Mouse (Mus musculus) CH12.LX (cell line): ENCODE measurements around the gene Chrm4.

Experiments
- CTCF ChIP-seq, 2 experiments: IDR thresholded peaks in 1 of 2; conservative IDR thresholded peaks in 1 of 2; 2 replicates each; pipeline ENCODE4 v1.5.1; 2011 to 2012; ENCODE audit warnings: low read depth in 2 of 2, low read length in 2 of 2, improper control_type of control experiment in 1 of 2, inconsistent platforms in 1 of 2, mild to moderate bottlenecking in 1 of 2, moderate library complexity in 1 of 2
- ELF1 ChIP-seq: IDR thresholded peaks from 2 replicates; pipeline ENCODE4 v1.6.1; 2014; ENCODE audit warnings: low read depth, mild to moderate bottlenecking, inconsistent platforms, low read length, improper control_type of control experiment
- EP300 ChIP-seq: IDR thresholded peaks from 2 replicates; pipeline ENCODE4 v1.6.1; 2011; ENCODE audit warnings: low read length, improper control_type of control experiment
- HCFC1 ChIP-seq: IDR thresholded peaks from 2 replicates; pipeline ENCODE4 v1.6.1; 2012; ENCODE audit warnings: low read depth, mild to moderate bottlenecking, inconsistent platforms, low read length, improper control_type of control experiment
- MAFK ChIP-seq: IDR thresholded peaks from 2 replicates; pipeline ENCODE4 v1.6.1; 2011; ENCODE audit warnings: low read length, improper control_type of control experiment; ENCODE audit not compliant: insufficient replicate concordance
- MAZ ChIP-seq: IDR thresholded peaks from 2 replicates; pipeline ENCODE4 v1.6.1; 2012; ENCODE audit warnings: low read depth, mild to moderate bottlenecking, inconsistent platforms, low read length, improper control_type of control experiment, moderate library complexity
- MEF2A ChIP-seq: IDR thresholded peaks from 2 replicates; pipeline ENCODE4 v1.6.1; 2014; ENCODE audit warnings: low read depth, mild to moderate bottlenecking, inconsistent platforms, low read length, improper control_type of control experiment, borderline replicate concordance
- POLR2A ChIP-seq: IDR thresholded peaks from 2 replicates; pipeline ENCODE4 v1.6.1; 2011; ENCODE audit warnings: low read depth, mild to moderate bottlenecking, improper control_type of control experiment, low read length
- POLR2AphosphoS2 ChIP-seq: IDR thresholded peaks from 2 replicates; pipeline ENCODE4 v1.6.1; 2011; ENCODE audit warnings: low read depth, low read length, improper control_type of control experiment
- SIN3A ChIP-seq: IDR thresholded peaks from 2 replicates; pipeline ENCODE4 v1.6.1; 2012; ENCODE audit warnings: low read length, improper control_type of control experiment, inconsistent platforms
- USF1 ChIP-seq: IDR thresholded peaks from 2 replicates; pipeline ENCODE4 v1.6.1; 2014; ENCODE audit warnings: low read depth, mild to moderate bottlenecking, inconsistent platforms, low read length, improper control_type of control experiment
- ZKSCAN1 ChIP-seq: IDR thresholded peaks from 2 replicates; pipeline ENCODE4 v1.6.1; 2012; ENCODE audit warnings: low read depth, inconsistent platforms, low read length, improper control_type of control experiment, borderline replicate concordance
- ZMIZ1 ChIP-seq: IDR thresholded peaks from 2 replicates; pipeline ENCODE4 v1.6.1; 2012; ENCODE audit warnings: low read depth, mild to moderate bottlenecking, inconsistent platforms, low read length, improper control_type of control experiment
- ZNF384 ChIP-seq: IDR thresholded peaks from 2 replicates; pipeline ENCODE4 v1.6.1; 2012; ENCODE audit warnings: low read depth, low read length, improper control_type of control experiment, inconsistent platforms

DNA sequence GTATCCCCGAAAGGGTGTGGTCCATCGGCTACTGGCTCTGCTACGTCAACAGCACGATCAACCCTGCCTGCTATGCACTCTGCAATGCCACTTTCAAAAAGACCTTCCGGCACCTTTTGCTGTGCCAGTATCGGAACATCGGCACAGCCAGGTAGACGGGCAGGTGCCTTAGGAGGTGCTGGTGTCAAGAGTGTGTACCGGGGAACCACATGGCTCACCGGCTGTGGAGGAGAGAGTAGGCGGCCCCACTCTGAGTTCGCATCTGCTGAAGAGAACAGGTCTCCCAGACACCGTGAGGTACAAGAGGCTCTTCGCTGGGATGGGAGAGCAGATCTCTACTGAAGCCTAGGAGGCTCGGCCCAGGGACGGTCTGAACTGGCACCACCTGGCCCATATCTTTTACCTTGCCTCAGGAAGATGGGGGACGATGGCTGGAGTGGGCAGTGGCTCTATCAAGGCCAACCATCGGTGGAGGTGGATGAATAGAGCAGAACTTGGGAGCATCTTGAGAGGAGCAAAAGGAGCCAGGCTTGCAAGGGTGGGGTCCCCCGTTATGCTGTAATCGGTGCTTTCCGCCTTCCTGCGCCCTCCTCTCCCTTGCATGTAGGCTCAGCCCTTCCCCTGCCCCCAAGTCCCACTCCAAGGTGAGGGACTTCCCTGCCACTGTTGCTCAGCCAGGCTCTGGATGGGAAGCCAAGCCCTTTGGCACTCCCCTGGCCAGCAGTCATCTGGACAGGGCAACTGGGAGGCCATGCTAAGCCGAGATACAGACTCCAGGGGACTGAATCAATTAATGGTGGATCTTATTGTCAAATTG lies 1.7 kb downstream of the Chrm4 start:
- TF ChIP-seq CTCF (conservative IDR thresholded peaks at IDR 0.05 in 1 of 2, IDR thresholded peaks at IDR 0.05 in 1 of 2; ENCODE audit: low read depth in 2 of 2, low read length in 2 of 2), result no peak
- TF ChIP-seq POLR2A, result no peak
- TF ChIP-seq POLR2AphosphoS2, result no peak
- TF ChIP-seq SIN3A, result no peak
- no peak for TF ChIP-seq MEF2A
- TF ChIP-seq MAFK, result no peak
- TF ChIP-seq ZMIZ1, result no peak
- no peak for TF ChIP-seq HCFC1
- TF ChIP-seq ELF1, result no peak
- no peak for TF ChIP-seq ZNF384
- TF ChIP-seq MAZ, result no peak
- TF ChIP-seq EP300, result no peak
- TF ChIP-seq USF1, result no peak
- TF ChIP-seq ZKSCAN1, result no peak
